Mouse (Mus musculus) adrenal gland, adult 2 months (tissue): ENCODE results near the gene Ddr2. TPM values are rescaled to one million over a fixed set of nuclear protein-coding genes. Genes with fewer than 3 reads are reported as not detected.
A peak's percentile ranks its signal among the peaks of the same experiment; 100 is the strongest.

Experiments
- DNase-seq: peaks from one replicate; pipeline ENCODE4 v3.0.0; 2021
- polyA plus RNA-seq: library from polyadenylated mRNA; depleted of rRNA; stranded (reverse); fragments of >200 nt; gene quantifications from 2 replicates; pipeline ENCODE4 v1.2.3, GENCODE M21; 2012; rRNA removed
- total RNA-seq, 2 experiments: library from RNA; stranded (reverse); gene quantifications; 2 replicates each; pipeline ENCODE4 v1.2.3; 2021

Gene Ddr2
- total and polyA plus RNA-seq, 3 experiments = 2.7 to 23.0 (median 17.2) TPM

DNA sequence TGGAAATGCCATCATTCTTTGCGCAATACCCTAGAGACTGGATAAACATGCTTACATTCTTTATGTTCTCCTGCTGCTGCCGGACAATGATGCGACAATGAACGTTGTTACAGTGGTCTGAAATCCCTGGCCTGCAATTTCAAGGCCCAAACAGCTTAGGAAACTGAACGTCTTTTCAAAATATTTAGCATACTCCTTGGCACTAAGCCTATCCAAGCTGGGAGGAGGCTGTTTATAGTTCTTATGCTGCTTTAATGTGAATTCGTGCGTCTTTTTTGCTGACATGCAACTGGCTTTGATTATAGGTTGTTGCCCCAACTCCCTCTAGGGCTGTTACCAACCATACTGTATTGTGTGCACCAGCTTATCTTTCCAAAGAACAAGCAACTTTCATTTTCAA is 161.7 kb downstream of the Ddr2 start:
- DNase-seq = no peak

DNA sequence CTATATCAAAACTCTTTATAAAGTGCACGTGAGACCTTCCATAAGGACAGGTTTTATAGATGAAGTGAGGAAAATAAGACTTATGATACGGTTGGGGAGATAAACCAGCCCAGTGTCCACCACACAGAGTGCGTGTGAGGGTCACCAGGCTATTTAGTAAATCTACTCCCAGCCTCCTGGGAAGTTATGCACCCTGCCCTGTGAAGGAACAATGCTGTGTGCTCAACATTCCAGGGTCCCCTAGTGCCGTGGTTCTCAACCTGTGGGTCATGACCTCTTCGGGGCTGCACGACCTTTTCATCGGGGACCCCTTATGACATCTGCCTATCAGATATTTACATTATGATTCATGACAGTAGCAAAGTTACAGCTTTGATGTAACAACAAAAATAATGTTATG is 162.3 kb downstream of the Ddr2 start:
- no peak for DNase-seq

DNA sequence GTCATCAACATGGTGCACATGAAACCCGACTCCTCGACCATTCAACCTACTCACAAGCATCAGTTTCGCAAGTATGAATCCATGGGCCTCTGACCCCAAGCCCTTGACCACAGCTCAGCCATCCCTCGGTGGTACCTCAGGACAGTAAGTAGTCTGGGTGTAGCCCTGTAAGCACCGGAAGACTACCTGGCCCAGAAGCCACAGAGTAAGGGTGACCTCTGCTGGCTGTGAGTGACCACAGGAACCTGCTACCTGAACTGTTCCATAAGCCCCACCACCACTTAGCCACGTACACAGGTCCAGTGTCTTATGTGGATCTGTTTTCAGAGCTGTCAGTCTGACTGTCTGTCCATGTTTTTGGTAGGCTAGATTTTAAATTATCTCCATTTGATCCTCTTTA is 162.9 kb downstream of the Ddr2 start:
- DNase-seq = no peak

DNA sequence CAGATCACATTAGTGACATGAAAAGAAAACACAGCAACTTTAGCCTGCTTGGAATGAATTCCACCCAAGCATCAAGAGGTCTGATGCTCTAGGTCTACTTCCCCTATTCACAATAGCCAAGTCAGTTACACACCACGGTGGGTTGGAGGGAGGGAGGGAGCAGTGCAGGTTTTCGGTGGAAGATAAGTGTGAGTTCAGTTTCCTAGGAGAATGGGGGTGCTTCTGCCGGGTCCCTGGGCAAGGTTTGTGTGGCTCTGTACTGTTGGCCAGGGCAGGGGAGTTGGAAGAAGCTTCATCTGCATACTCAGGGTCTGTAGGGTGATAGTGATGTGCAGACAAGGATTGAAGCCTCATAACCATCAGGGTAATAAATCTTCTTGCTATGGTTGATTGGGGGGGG is 164.6 kb downstream of the Ddr2 start:
- DNase-seq = no peak

DNA sequence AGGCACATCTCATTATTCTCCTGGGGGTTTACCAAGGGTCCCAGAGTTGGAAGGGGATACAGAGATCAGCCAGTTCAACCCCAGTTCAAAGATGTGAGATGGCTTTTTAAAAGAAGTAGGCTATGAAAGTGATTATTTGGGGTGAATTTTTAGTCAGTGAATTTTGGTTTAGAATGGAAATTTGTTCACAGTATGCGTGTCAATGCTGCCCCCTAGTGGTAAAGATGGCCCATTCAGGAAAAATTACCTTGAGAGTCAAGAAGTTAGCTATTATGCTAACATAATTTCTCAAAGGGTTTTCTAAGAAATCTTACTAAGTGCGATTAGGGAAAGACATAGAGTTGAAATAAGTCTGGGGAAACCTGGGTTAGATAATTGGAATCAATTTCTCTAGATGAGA is 171.2 kb downstream of the Ddr2 start:
- DNase-seq = no peak

DNA sequence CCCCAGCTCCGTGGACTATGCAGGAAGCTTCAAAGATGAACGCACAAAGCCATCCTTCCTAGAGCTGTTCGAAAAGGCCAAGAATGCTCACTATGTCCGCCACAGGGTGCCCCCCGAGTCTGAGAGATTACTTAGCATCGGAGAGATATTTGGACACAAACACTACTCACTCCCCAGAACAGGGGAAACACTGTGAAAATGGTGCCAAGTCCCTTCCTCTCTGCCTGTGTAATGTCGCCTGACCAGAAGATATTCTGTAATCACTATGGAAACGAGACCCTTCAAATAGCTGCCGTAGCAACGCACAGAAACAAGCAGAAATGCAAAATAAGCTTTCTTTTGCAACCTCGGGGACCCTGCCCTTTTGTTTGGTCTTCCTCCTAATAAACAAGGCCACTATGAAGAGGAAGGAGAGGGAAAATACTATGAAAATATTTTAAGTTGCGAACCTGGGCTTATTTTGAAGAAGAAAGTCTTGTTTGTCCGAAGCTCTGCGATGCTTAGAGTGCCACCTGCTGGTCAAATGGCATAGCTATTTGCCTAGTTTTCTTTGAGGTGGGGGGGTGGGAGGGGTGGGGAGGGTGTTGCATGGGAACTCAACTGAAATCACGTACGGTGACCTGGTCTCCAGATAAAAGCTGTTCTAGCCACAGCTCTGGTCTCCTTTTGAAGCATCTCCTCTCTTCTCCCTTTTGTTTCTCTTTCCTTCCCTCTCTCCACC is 176.4 kb downstream of the Ddr2 start:
- DNase-seq = peak; percentile 30

DNA sequence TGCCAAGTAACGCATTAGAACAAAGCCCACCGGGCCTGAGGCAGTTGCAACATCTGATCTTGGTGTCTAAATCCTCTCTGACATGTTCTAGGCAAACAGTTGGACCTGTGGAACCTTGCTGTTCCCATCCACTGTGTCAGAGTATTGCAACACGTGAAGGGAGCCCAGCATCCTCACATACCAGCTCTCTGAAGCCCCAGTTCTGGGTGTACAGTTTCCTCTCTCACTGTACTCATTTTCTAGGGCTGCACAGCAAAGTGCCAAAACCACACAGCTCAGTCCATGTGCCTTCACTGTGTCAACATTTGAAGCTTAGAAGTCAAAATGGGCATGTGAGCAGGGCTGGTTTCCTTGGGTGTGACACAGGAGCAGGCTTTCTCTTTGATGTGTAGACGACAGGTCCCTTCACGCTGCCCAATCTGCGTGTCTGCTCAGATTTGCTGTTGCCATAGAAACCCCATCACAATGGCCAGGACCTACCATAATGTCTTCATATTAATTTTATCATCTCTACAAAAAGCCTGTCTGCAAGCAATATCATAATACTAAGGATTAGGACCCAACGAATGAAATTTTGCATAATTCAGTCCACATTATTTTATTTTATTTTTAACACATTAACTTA is 178.3 kb downstream of the Ddr2 start:
- no peak for DNase-seq

DNA sequence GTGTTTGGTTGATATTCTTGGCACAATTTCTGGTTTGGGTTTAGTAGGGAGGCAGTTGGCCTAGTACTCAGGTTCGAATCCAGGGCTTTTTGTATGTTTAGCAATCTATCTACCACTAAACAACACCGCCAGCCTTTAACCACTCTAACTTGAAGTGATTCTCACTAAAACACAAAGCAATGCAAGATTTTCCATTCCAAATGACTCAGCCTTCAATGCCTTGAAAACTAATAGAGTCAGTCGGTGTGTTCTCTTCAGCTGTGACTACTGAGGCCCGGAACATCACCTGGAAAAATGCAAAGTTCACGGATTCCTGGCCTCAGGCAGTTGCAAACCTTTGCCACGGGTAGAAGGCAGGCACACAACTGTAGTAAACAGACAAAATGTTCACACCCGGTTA is 178.9 kb downstream of the Ddr2 start:
- no peak for DNase-seq

DNA sequence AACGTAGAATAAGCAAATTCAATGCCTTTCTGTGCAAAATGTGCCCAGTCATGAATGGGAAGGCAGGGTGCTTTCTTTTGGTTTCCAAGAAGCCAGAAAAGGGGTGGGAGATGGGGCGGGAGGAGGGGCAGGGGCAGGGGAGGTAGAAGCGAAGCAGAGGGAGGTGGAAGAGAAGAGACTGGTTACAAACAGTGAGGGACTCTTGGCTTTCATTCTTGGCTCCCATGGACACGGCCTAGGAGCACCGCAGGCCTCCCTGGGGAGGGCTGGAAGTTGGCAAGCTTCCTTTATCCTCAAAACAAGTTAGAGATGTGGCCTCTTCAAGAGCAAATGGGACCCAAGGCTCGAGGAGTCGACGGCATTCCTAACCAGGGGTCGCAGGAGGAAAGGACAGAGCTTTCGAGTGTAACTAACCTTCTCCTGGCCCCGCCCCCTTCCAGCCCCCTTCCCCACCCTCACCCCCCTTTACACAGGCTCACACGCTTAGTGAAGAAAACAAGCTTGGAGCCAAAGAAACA is 182.0 kb downstream of the Ddr2 start, which contains the start of gene Ccdc190:
Ccdc190 (plus strand) TSS at position 195 of the 518 bp plus-strand sequence.
- peak; percentile 35 for DNase-seq

DNA sequence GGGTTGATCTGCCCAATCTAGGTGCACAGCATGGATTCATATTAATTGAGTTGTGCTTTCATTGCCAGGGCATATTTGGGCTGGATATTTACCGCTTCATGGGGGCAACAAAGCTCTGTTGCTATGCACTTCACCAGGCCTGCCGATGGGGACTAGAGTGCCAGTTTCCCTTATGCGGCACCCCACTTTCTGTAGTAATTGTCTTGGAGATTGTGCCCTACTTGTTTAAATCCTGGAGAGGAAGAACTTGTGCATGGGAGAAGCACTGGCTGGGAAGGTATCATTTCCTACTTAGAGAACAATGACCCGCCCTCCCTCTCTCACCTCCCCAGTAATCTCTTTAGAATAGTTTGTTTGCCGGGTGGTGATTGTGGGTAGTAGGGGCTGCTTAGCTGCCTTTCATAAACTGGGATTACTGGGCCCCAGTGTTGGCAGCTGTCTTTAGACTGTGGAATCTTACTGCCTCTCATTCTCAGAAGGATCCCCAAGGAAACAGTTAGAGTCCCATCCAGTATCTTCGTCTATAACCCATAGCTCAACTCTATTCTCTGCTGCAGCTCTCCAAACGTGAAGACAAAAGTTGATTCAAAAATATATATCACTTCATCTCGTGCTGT is 182.7 kb downstream of the Ddr2 start:
- DNase-seq = no peak

DNA sequence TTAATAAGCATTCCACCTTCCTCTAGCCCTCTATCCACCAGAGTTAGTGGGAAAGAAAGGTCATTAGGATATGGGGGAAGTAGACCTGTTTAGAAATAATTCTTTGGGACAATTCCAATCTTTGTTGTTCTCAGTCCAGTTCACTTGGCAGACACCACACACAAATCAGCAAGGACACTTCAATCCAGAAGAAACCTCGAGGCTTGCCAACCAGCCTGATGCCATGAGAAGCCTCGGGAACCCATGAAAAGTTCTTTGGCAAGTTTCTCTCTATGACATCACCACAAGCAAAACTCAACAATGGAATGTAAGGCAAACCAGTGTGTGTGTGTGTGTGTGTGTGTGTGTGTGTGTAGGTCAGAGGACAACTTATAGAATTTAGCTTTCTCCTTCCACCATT is 186.0 kb downstream of the Ddr2 start:
- DNase-seq = peak; percentile 29

Other genes starting within 250 kb of the Ddr2 start
- gene Ccdc190, start 182.1 kb downstream of the Ddr2 start, total RNA-seq = under 1 TPM; 0.38 to 0.40 TPM
- gene Ccdc190, start 182.1 kb downstream of the Ddr2 start, polyA plus RNA-seq = not detected in 2 replicates
- 100 to 1,000 TPM in 1 of 2 experiments, 10 to 100 TPM in 1; 11.0 to 126 TPM for gene Hsd17b7, start 141.5 kb downstream of the Ddr2 start, total RNA-seq
- 4.6 and 10.8 TPM in 2 replicates for gene Hsd17b7, start 141.5 kb downstream of the Ddr2 start, polyA plus RNA-seq
- gene Uap1, start 64.2 kb upstream of the Ddr2 start, total RNA-seq = 10 to 100 TPM; 42.3 to 47.2 TPM
- 7.0 and 7.5 TPM in 2 replicates for gene Uap1, start 64.2 kb upstream of the Ddr2 start, polyA plus RNA-seq
- gene Uhmk1, start 104.6 kb upstream of the Ddr2 start, total RNA-seq = 10 to 100 TPM; 60.6 to 65.4 TPM
- gene Uhmk1, start 104.6 kb upstream of the Ddr2 start, polyA plus RNA-seq = 8.0 and 8.3 TPM in 2 replicates
- not detected for gene Sh2d1b2, start 122.0 kb upstream of the Ddr2 start, total RNA-seq
- gene Sh2d1b2, start 122.0 kb upstream of the Ddr2 start, polyA plus RNA-seq = not detected in 2 replicates
- under 1 TPM; 0.55 to 0.69 TPM for gene Sh2d1b1, start 166.6 kb upstream of the Ddr2 start, total RNA-seq
- 0.15 and 0.16 TPM in 2 replicates for gene Sh2d1b1, start 166.6 kb upstream of the Ddr2 start, polyA plus RNA-seq
- 1 to 10 TPM; 9.5 to 9.6 TPM for gene Gm7694, start 195.6 kb upstream of the Ddr2 start, total RNA-seq
- gene Gm7694, start 195.6 kb upstream of the Ddr2 start, polyA plus RNA-seq = 5.3 and 7.5 TPM in 2 replicates
- not detected for gene Spata46, start 198.0 kb upstream of the Ddr2 start, total RNA-seq
- not detected in 2 replicates for gene Spata46, start 198.0 kb upstream of the Ddr2 start, polyA plus RNA-seq